Mouse (Mus musculus) ES-E14 (cell line): ENCODE measurements around the gene Trpv1. TPM values are rescaled to one million over a fixed set of nuclear protein-coding genes. Genes with fewer than 3 reads are reported as not detected.
A peak's percentile ranks its signal among the peaks of the same experiment; 100 is the strongest.

Source experiments
- DNase-seq: peaks from one replicate; pipeline ENCODE4 v3.0.0-alpha.2; 2013; ENCODE audit warnings: low read depth, low spot score
- H3K27ac ChIP-seq: 2 replicates; pipeline ENCODE4 v1.5.1; 2012; ENCODE audit warnings: low read depth, mild to moderate bottlenecking, low read length, moderate library complexity, mixed read lengths; ENCODE audit not compliant: poor library complexity, insufficient read depth, severe bottlenecking
- H3K36me3 ChIP-seq: 2 replicates; pipeline ENCODE4 v1.6.1; 2012; ENCODE audit warnings: mild to moderate bottlenecking, low read length, moderate library complexity, mixed read lengths; ENCODE audit not compliant: control insufficient read depth, poor library complexity, insufficient read depth, severe bottlenecking
- H3K4me1 ChIP-seq, 2 experiments: fragments of 150-350 bp in 1 of 2; sonication (generic) in 1 of 2; 2 replicates each; pipeline ENCODE4 v1.6.1; 2012; ENCODE audit warnings: low read length in 2 of 2, mild to moderate bottlenecking in 1 of 2, mixed read lengths in 1 of 2; ENCODE audit not compliant: control insufficient read depth in 2 of 2, insufficient read depth in 2 of 2, poor library complexity in 1 of 2
- H3K4me3 ChIP-seq, 2 experiments: fragments of 150-350 bp in 1 of 2; sonication (generic) in 1 of 2; 2 replicates each; pipeline ENCODE4 v1.5.1; 2012; ENCODE audit warnings: low read length in 2 of 2, low read depth in 1 of 2, mild to moderate bottlenecking in 1 of 2, mixed read lengths in 1 of 2; ENCODE audit not compliant: insufficient read depth in 1 of 2, poor library complexity in 1 of 2, severe bottlenecking in 1 of 2
- H3K9ac ChIP-seq: 2 replicates; pipeline ENCODE4 v1.6.1; 2012; ENCODE audit warnings: low read depth, mild to moderate bottlenecking, low read length, mixed read lengths; ENCODE audit not compliant: poor library complexity, insufficient read depth, severe bottlenecking
- H3K9me3 ChIP-seq: fragments of 150-350 bp; sonication (generic); 2 replicates; pipeline ENCODE4 v1.6.1; 2012; ENCODE audit warnings: low read depth, mild to moderate bottlenecking, low read length; ENCODE audit not compliant: control insufficient read depth, insufficient read depth
- CHD2 ChIP-seq: IDR thresholded peaks from 2 replicates; pipeline ENCODE4 v1.6.1; 2014; ENCODE audit warnings: mild to moderate bottlenecking, low read depth, low read length, inconsistent platforms
- HCFC1 ChIP-seq: IDR thresholded peaks from 2 replicates; pipeline ENCODE4 v1.6.1; 2012; ENCODE audit warnings: low read length, inconsistent platforms, borderline replicate concordance; ENCODE audit not compliant: insufficient read depth
- MAFK ChIP-seq: IDR thresholded peaks from 2 replicates; pipeline ENCODE4 v1.6.1; 2014; ENCODE audit warnings: mild to moderate bottlenecking, low read depth, low read length, inconsistent platforms; ENCODE audit not compliant: insufficient read depth
- ZC3H11A ChIP-seq: IDR thresholded peaks from 2 replicates; pipeline ENCODE4 v1.6.1; 2012; ENCODE audit warnings: low read depth, mild to moderate bottlenecking, inconsistent platforms, low read length, borderline replicate concordance
- ZNF384 ChIP-seq: IDR thresholded peaks from 2 replicates; pipeline ENCODE4 v1.6.1; 2012; ENCODE audit warnings: low read depth, low read length, inconsistent platforms
- in situ Hi-C, 2 experiments: fragments of 600-800 bp; cut with MboI; formaldehyde crosslinking; loops; one replicate each; pipeline ENCODE4 v1.15.1; 2025; ENCODE audit warnings: low sequenced_read_pairs in 2 of 2, inconsistent platforms in 1 of 2; ENCODE audit not compliant: unreplicated experiment in 2 of 2
- total RNA-seq: library from RNA; depleted of rRNA; stranded (reverse); fragments of 300-350 nt; gene quantifications from 2 replicates; pipeline ENCODE4 v1.2.3, GENCODE M21; 2012

The Trpv1 gene
- total RNA-seq, 1 experiment, result 0.22 TPM

DNA sequence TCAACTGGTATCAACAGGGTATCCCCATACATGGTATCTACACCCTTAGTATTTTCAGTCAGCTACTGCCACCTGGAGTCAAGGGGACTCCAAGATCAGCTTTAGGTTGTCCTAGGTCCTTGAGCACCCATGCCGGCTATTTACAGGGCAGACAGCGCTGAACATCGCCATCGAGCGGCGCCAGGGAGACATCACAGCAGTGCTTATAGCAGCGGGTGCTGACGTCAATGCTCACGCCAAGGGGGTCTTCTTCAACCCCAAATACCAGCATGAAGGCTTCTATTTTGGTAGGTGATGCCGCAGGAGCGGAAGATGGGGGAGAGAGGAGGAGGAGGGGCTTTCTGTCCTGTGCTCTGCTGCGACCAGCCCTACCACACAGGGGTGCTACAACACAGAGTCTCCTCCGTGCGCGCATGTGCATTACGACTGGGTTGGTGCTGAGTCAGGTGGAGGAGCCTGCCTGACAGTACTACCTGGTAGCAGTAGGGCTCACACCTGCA lies 47.5 kb downstream of the Trpv1 start:
- Histone ChIP-seq H3K27ac (no peak overlapping the region), H3K36me3 (no peaks in the 10 kb centered on the region), H3K4me1 (no peaks in the 10 kb centered on the region), H3K4me3 (peak overlapping the region; percentile 39 to 53; a peak in 2 of 4 replicates), H3K9ac (peak overlapping the region; percentile 40; the same call in 1 of the 2 replicates), H3K9me3 (no peaks in the 10 kb centered on the region)
- peak; percentile 68 for DNase-seq
- TF ChIP-seq MAFK (peak; percentile 84), ZC3H11A (peak; percentile 17; the same call in 1 of the 2 replicates), HCFC1 (no peak), CHD2 (no peak)
- in situ Hi-C loops, result no loop called here

DNA sequence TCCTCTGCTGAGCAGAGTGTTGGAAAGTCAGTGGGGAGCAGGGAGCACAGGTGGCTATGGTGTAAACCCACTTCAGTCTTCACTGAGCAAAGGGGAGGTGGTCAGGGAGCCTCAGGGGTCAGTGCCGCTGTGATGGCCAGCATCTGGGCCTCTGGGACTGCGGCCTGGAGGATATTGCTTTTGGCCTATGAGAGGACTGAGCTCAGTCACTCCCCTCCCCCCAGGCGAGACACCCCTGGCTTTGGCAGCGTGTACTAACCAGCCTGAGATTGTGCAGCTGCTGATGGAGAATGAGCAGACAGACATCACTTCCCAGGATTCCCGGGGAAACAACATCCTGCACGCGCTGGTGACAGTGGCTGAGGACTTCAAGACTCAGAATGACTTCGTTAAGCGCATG lies 49.3 kb downstream of the Trpv1 start:
- no peak for TF ChIP-seq ZC3H11A
- TF ChIP-seq ZNF384, result no peak
- no peak for TF ChIP-seq CHD2
- H3K36me3 ChIP-seq, result no peaks in the 10 kb centered on the region
- H3K27ac ChIP-seq, result no peak overlapping the region
- no peaks in the 10 kb centered on the region for H3K4me1 ChIP-seq
- H3K4me3 ChIP-seq, result no peak overlapping the region
- in situ Hi-C loops, result no loop called here
- H3K9ac ChIP-seq, result no peak overlapping the region
- H3K9me3 ChIP-seq, result no peaks in the 10 kb centered on the region
- no peak for DNase-seq

DNA sequence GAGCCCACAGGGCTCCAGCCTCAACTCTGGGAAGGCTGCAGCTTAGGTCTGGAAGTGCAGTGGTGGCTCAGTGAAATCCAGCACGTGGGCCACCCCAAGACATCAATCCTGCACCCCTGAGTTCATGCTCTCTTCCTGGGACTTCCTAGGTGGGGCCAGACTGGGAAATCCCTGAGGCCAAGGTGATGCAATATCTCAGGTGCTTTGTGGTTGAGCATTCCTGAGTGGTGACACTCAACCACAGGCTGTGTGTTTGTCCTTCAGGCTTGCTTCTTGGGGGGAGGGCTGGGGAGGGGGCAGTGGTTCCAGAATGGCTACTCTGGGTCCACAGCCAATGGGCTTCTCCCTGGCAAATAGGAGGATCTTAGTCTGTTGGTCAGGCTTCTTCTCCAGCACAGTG lies 49.8 kb downstream of the Trpv1 start:
- TF ChIP-seq ZNF384 (no peak), ZC3H11A (no peak), HCFC1 (no peak)
- Histone ChIP-seq H3K4me1 (no peaks in the 10 kb centered on the region), H3K4me3 (no peak overlapping the region), H3K9ac (no peak overlapping the region), H3K36me3 (no peaks in the 10 kb centered on the region), H3K9me3 (no peaks in the 10 kb centered on the region), H3K27ac (no peak overlapping the region)
- in situ Hi-C loops, result no loop called here
- DNase-seq, result no peak

DNA sequence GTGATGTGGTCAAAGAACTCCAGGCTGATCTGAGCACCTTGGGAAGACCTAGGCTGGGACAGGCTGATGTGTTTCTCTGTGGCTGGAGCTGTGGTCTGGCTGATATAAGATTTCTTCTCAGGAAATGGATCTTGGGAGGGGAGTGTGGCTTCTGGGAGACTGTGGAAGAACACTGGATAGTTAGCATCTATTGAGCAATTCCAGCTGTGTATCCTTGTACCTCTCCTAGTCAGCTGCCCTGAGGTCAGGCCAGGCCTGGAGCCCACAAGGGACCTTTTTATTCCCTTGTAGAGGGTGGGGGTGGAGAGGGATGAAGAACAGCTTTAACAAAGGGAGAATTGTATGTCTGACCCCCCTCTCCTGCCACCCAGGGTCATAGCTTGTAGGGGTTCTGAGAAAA lies 50.3 kb downstream of the Trpv1 start:
- in situ Hi-C loops, result no loop called here
- H3K9ac ChIP-seq, result no peak overlapping the region
- H3K4me1 ChIP-seq, result no peaks in the 10 kb centered on the region
- TF ChIP-seq HCFC1, result no peak
- no peak for TF ChIP-seq MAFK
- TF ChIP-seq CHD2, result no peak
- H3K9me3 ChIP-seq, result no peaks in the 10 kb centered on the region
- H3K36me3 ChIP-seq, result no peaks in the 10 kb centered on the region
- no peak for DNase-seq
- H3K27ac ChIP-seq, result no peak overlapping the region
- no peak overlapping the region for H3K4me3 ChIP-seq

DNA sequence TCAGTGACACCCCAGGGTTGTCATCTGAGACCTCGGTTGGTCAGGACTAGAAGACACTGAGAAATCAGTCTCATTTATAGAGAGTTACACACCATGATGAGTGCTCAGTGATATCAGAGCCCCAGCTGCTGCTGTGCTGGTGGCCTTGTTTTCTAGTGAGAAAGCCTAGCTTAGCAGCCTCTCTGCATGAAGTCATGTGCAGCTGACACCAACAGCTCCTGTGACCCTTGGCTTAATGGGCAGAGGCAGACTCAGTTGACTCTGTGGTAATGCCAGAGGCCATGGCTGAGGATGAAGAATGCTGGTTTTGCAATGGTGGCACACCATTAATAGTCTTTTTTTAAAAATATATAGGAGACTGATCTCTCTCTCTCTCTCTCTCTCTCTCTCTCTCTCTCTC lies 55.5 kb downstream of the Trpv1 start:
- H3K9me3 ChIP-seq, result no peaks in the 10 kb centered on the region
- in situ Hi-C loops, result no loop called here
- no peak for TF ChIP-seq ZNF384
- no peak for TF ChIP-seq ZC3H11A
- no peak for TF ChIP-seq CHD2
- no peak for TF ChIP-seq HCFC1
- no peak for TF ChIP-seq MAFK

More for the DNA sequence above, 55.5 kb downstream of the Trpv1 start:
- no peak for DNase-seq
- Histone ChIP-seq H3K27ac (no peak overlapping the region), H3K4me1 (no peaks in the 10 kb centered on the region), H3K4me3 (no peak overlapping the region), H3K9ac (no peak overlapping the region), H3K36me3 (no peaks in the 10 kb centered on the region)
